Mouse (Mus musculus): Measurements from ENCODE around the gene Gm20458. TPM values are rescaled to one million over a fixed set of nuclear protein-coding genes. Genes with fewer than 3 reads are reported as not detected.

Gm20458 gene
- total RNA-seq, 1 experiment from 2014 or later: 0.82 TPM

- DNase-seq: no peak
Measured at GRCm38 (mm10) chr2:164434681-164435080, 26.1 kb upstream of the Gm20458 start.

- DNase-seq: no peak
Measured at GRCm38 (mm10) chr2:164435216-164436090, 25.3 kb upstream of the Gm20458 start.

GRCm38 (mm10) chr2:164436215-164436913 is 24.4 kb upstream of the Gm20458 start:
- DNase-seq: peak; percentile 46

GRCm38 (mm10) chr2:164436961-164437360 is 23.8 kb upstream of the Gm20458 start:
- no peak for DNase-seq

GRCm38 (mm10) chr2:164437710-164438109 is 23.1 kb upstream of the Gm20458 start:
- no peak for DNase-seq

GRCm38 (mm10) chr2:164438257-164438656 is 22.5 kb upstream of the Gm20458 start:
- DNase-seq: no peak

- peak; percentile 40 for DNase-seq
Measured at GRCm38 (mm10) chr2:164439001-164439421, 21.8 kb upstream of the Gm20458 start.

GRCm38 (mm10) chr2:164440314-164440713 is 20.5 kb upstream of the Gm20458 start:
- DNase-seq: no peak

- DNase-seq: peak; percentile 32
Measured at GRCm38 (mm10) chr2:164441155-164441554, 19.6 kb upstream of the Gm20458 start.

- DNase-seq: no peak
Measured at GRCm38 (mm10) chr2:164441731-164442130, 19.0 kb upstream of the Gm20458 start.

GRCm38 (mm10) chr2:164442315-164443050 is 18.3 kb upstream of the Gm20458 start:
- peak; percentile 83 for DNase-seq

- peak; percentile 95 for DNase-seq
Measured at GRCm38 (mm10) chr2:164443051-164443437, 17.7 kb upstream of the Gm20458 start.

GRCm38 (mm10) chr2:164443460-164444000 is 17.2 kb upstream of the Gm20458 start, which contains the start of gene Sdc4:
Gene Sdc4, minus strand, starts transcription at chr2:164443887.
- DNase-seq: peak; percentile 34

GRCm38 (mm10) chr2:164444701-164445100 is 16.1 kb upstream of the Gm20458 start:
- no peak for DNase-seq

- DNase-seq: no peak
Measured at GRCm38 (mm10) chr2:164445399-164446085, 15.2 kb upstream of the Gm20458 start.

GRCm38 (mm10) chr2:164446086-164446469 is 14.7 kb upstream of the Gm20458 start:
- no peak for DNase-seq

- DNase-seq: no peak
Measured at GRCm38 (mm10) chr2:164448140-164448539, 12.6 kb upstream of the Gm20458 start.

- no peak for DNase-seq
Measured at GRCm38 (mm10) chr2:164448921-164449320, 11.8 kb upstream of the Gm20458 start.

- no peak for DNase-seq
Measured at GRCm38 (mm10) chr2:164449341-164450042, 11.3 kb upstream of the Gm20458 start.

GRCm38 (mm10) chr2:164452000-164452676 is 8.6 kb upstream of the Gm20458 start:
- no peak for DNase-seq
